Mouse (Mus musculus): ENCODE measurements at regions not wholly inside any gene's neighbourhood (a gene's known extent, or its start where the extent isn't known, plus 50 kb on each side); places are given as distances from the start of the nearest gene placed in this dataset.

- Histone ChIP-seq H3K9me3 (ENCODE audit: control insufficient read depth, low read length) (no peaks in the 10 kb centered on the region), H3K4me1 (ENCODE audit: control insufficient read depth, insufficient read depth, low read length) (no peaks in the 10 kb centered on the region), H3K9ac (replicated peaks; ENCODE audit: low read length) (no peak overlapping the region), H3K36me3 (ENCODE audit: control insufficient read depth, insufficient read depth, low read length) (no peaks in the 10 kb centered on the region), H3K4me3 (replicated peaks; ENCODE audit: low read depth, low read length) (no peak overlapping the region), H3K27ac (replicated peaks; ENCODE audit: low read depth, low read length) (no peak overlapping the region), H3K4me2 (ENCODE audit: low read length) (no peak overlapping the region), H3K27me3 (ENCODE audit: control insufficient read depth, insufficient read depth, low read length) (no peaks in the 10 kb centered on the region)
- ATAC-seq (ENCODE audit: low FRiP score, low TSS enrichment) (no peak), DNase-seq (no peak)
- WGBS = 80% methylated on average over 1 of the region's 1 CpGs
Measured at GRCm38 (mm10) chr13:72108666-72109065, 145.1 kb upstream of the Irx1 start.

- Histone ChIP-seq H3K36me3 (ENCODE audit: control insufficient read depth, insufficient read depth, low read length) (no peaks in the 10 kb centered on the region), H3K4me3 (replicated peaks; ENCODE audit: low read depth, low read length) (no peak overlapping the region), H3K27me3 (ENCODE audit: control insufficient read depth, insufficient read depth, low read length) (no peaks in the 10 kb centered on the region), H3K4me1 (ENCODE audit: control insufficient read depth, insufficient read depth, low read length) (peaks cover 9% of the 10 kb centered on the region), H3K9me3 (ENCODE audit: control insufficient read depth, low read length) (no peaks in the 10 kb centered on the region), H3K9ac (replicated peaks; ENCODE audit: low read length) (no peak overlapping the region), H3K27ac (replicated peaks; ENCODE audit: low read depth, low read length) (no peak overlapping the region), H3K4me2 (ENCODE audit: low read length) (no peak overlapping the region)
- no peak for DNase-seq
- ATAC-seq (ENCODE audit: low FRiP score, low TSS enrichment) = no peak
- WGBS = 92% methylated on average over 4 of the region's 4 CpGs
Measured at GRCm38 (mm10) chr13:72113942-72114341, 150.4 kb upstream of the Irx1 start.

GRCm38 (mm10) chr13:72114776-72115663 is 151.5 kb upstream of the Irx1 start:
- Histone ChIP-seq H3K36me3 (ENCODE audit: control insufficient read depth, insufficient read depth, low read length) (no peaks in the 10 kb centered on the region), H3K9me3 (ENCODE audit: control insufficient read depth, low read length) (no peaks in the 10 kb centered on the region), H3K4me1 (ENCODE audit: control insufficient read depth, insufficient read depth, low read length) (peaks cover 9% of the 10 kb centered on the region), H3K4me3 (replicated peaks; ENCODE audit: low read depth, low read length) (no peak overlapping the region), H3K9ac (replicated peaks; ENCODE audit: low read length) (no peak overlapping the region), H3K4me2 (ENCODE audit: low read length) (no peak overlapping the region), H3K27ac (replicated peaks; ENCODE audit: low read depth, low read length) (peak overlapping the region; percentile 32; the same call in 1 of the 2 replicates), H3K27me3 (ENCODE audit: control insufficient read depth, insufficient read depth, low read length) (no peaks in the 10 kb centered on the region; the same call in 1 of the 2 replicates)
- ATAC-seq (ENCODE audit: low FRiP score, low TSS enrichment) (no peak), DNase-seq (peak; percentile 47)
- 14% methylated on average over 10 of the region's 10 CpGs for WGBS

- no peak overlapping the region for H3K27ac ChIP-seq (replicated peaks; ENCODE audit: low read depth, low read length)
- H3K9me3 ChIP-seq (ENCODE audit: control insufficient read depth, low read length) = no peaks in the 10 kb centered on the region
- H3K9ac ChIP-seq (replicated peaks; ENCODE audit: low read length) = no peak overlapping the region
- H3K36me3 ChIP-seq (ENCODE audit: control insufficient read depth, insufficient read depth, low read length) = no peaks in the 10 kb centered on the region
- H3K4me2 ChIP-seq (ENCODE audit: low read length) = peak overlapping the region; percentile 9; the same call in 1 of the 2 replicates
- H3K4me3 ChIP-seq (replicated peaks; ENCODE audit: low read depth, low read length) = no peak overlapping the region
- ATAC-seq (ENCODE audit: low FRiP score, low TSS enrichment) (0 out of 2 replicates have a peak, but pooled peaks have one; percentile 13), DNase-seq (no peak)
- H3K4me1 ChIP-seq (ENCODE audit: control insufficient read depth, insufficient read depth, low read length) = peaks cover 33% of the 10 kb centered on the region
- WGBS = 8% methylated on average over 7 of the region's 7 CpGs
- no peaks in the 10 kb centered on the region; the same call in 1 of the 2 replicates for H3K27me3 ChIP-seq (ENCODE audit: control insufficient read depth, insufficient read depth, low read length)
Measured at GRCm38 (mm10) chr13:72120467-72120866, 156.9 kb upstream of the Irx1 start.

GRCm38 (mm10) chr13:72120911-72121553 is 157.5 kb upstream of the Irx1 start:
- peak; percentile 54 for ATAC-seq (ENCODE audit: low FRiP score, low TSS enrichment)
- WGBS = 6% methylated on average over 6 of the region's 6 CpGs
- no peak overlapping the region for H3K4me3 ChIP-seq (replicated peaks; ENCODE audit: low read depth, low read length)
- H3K27ac ChIP-seq (replicated peaks; ENCODE audit: low read depth, low read length) = peak overlapping the region; percentile 46
- peak; percentile 68 for DNase-seq
- no peaks in the 10 kb centered on the region for H3K9me3 ChIP-seq (ENCODE audit: control insufficient read depth, low read length)
- H3K4me1 ChIP-seq (ENCODE audit: control insufficient read depth, insufficient read depth, low read length) = peaks cover 30% of the 10 kb centered on the region
- H3K4me2 ChIP-seq (ENCODE audit: low read length) = peak overlapping the region; percentile 9; the same call in 1 of the 2 replicates
- H3K36me3 ChIP-seq (ENCODE audit: control insufficient read depth, insufficient read depth, low read length) = no peaks in the 10 kb centered on the region
- no peaks in the 10 kb centered on the region; the same call in 1 of the 2 replicates for H3K27me3 ChIP-seq (ENCODE audit: control insufficient read depth, insufficient read depth, low read length)
- no peak overlapping the region for H3K9ac ChIP-seq (replicated peaks; ENCODE audit: low read length)

GRCm38 (mm10) chr13:72121554-72122229 is 158.2 kb upstream of the Irx1 start:
- Histone ChIP-seq H3K4me3 (replicated peaks; ENCODE audit: low read depth, low read length) (no peak overlapping the region), H3K27me3 (ENCODE audit: control insufficient read depth, insufficient read depth, low read length) (no peaks in the 10 kb centered on the region; the same call in 1 of the 2 replicates), H3K4me2 (ENCODE audit: low read length) (peak overlapping the region; percentile 13; the same call in 1 of the 2 replicates), H3K4me1 (ENCODE audit: control insufficient read depth, insufficient read depth, low read length) (peaks cover 30% of the 10 kb centered on the region), H3K9ac (replicated peaks; ENCODE audit: low read length) (no peak overlapping the region), H3K27ac (replicated peaks; ENCODE audit: low read depth, low read length) (peak overlapping the region; percentile 21), H3K36me3 (ENCODE audit: control insufficient read depth, insufficient read depth, low read length) (no peaks in the 10 kb centered on the region), H3K9me3 (ENCODE audit: control insufficient read depth, low read length) (no peaks in the 10 kb centered on the region)
- 27% methylated on average over 18 of the region's 18 CpGs for WGBS
- DNase-seq = peak; percentile 22
- no peak for ATAC-seq (ENCODE audit: low FRiP score, low TSS enrichment)

- Histone ChIP-seq H3K4me1 (ENCODE audit: control insufficient read depth, insufficient read depth, low read length) (peaks cover 30% of the 10 kb centered on the region), H3K9me3 (ENCODE audit: control insufficient read depth, low read length) (no peaks in the 10 kb centered on the region), H3K9ac (replicated peaks; ENCODE audit: low read length) (no peak overlapping the region), H3K4me2 (ENCODE audit: low read length) (0 out of 2 replicates have a peak overlapping the region, but pooled peaks have one; percentile 4), H3K27ac (replicated peaks; ENCODE audit: low read depth, low read length) (no peak overlapping the region), H3K36me3 (ENCODE audit: control insufficient read depth, insufficient read depth, low read length) (no peaks in the 10 kb centered on the region), H3K4me3 (replicated peaks; ENCODE audit: low read depth, low read length) (no peak overlapping the region), H3K27me3 (ENCODE audit: control insufficient read depth, insufficient read depth, low read length) (no peaks in the 10 kb centered on the region; the same call in 1 of the 2 replicates)
- ATAC-seq (ENCODE audit: low FRiP score, low TSS enrichment) (peak; percentile 42; the same call in 1 of the 2 replicates), DNase-seq (no peak)
- 10% methylated on average over 11 of the region's 11 CpGs for WGBS
Measured at GRCm38 (mm10) chr13:72122230-72122627, 158.7 kb upstream of the Irx1 start.

GRCm38 (mm10) chr13:72128306-72128705 is 164.8 kb upstream of the Irx1 start:
- no peak overlapping the region for H3K4me3 ChIP-seq (replicated peaks; ENCODE audit: low read depth, low read length)
- no peak overlapping the region for H3K4me2 ChIP-seq (ENCODE audit: low read length)
- 98% methylated on average over 1 of the region's 1 CpGs for WGBS
- DNase-seq = no peak
- H3K36me3 ChIP-seq (ENCODE audit: control insufficient read depth, insufficient read depth, low read length) = no peaks in the 10 kb centered on the region
- no peak overlapping the region for H3K9ac ChIP-seq (replicated peaks; ENCODE audit: low read length)
- ATAC-seq (ENCODE audit: low FRiP score, low TSS enrichment) = no peak
- H3K27me3 ChIP-seq (ENCODE audit: control insufficient read depth, insufficient read depth, low read length) = no peaks in the 10 kb centered on the region
- no peak overlapping the region for H3K27ac ChIP-seq (replicated peaks; ENCODE audit: low read depth, low read length)
- no peaks in the 10 kb centered on the region for H3K9me3 ChIP-seq (ENCODE audit: control insufficient read depth, low read length)
- H3K4me1 ChIP-seq (ENCODE audit: control insufficient read depth, insufficient read depth, low read length) = no peaks in the 10 kb centered on the region
